Mouse (Mus musculus) left cerebral cortex, adult 18-20 months (tissue): ENCODE measurements around the gene BC107364. TPM values are rescaled to one million over a fixed set of nuclear protein-coding genes. Genes with fewer than 3 reads are reported as not detected.
A peak's percentile ranks its signal among the peaks of the same experiment; 100 is the strongest.
"Not testable (repeated sequence)": the region's sequence is repeated elsewhere in the genome, so short reads cannot be mapped to it uniquely, and the experiment has no call there.

Source experiments
- DNase-seq, 2 experiments: peaks; one replicate each; pipeline ENCODE4 v3.0.0; 2021 to 2022; ENCODE audit warnings: low spot score in 2 of 2, mixed read lengths in 1 of 2
- long read RNA-seq, 2 experiments: library from polyadenylated mRNA; stranded (forward); transcript quantifications; one replicate each; pipeline ENCODE4 v2.0.0; 2021
- total RNA-seq, 2 experiments: library from RNA; stranded (reverse); gene quantifications; 2 replicates each; pipeline ENCODE4 v1.2.3; 2021

Gene BC107364
- total RNA-seq, result not detected
- long read RNA-seq, experiment 1, result 0 reads
- long read RNA-seq, experiment 2, result 0 reads

- not testable (repeated sequence) for DNase-seq
These were observed at the start of gene BC107364 for GRCm38 (mm10) chr3:96452262-96452661. BC107364 (minus strand) TSS chr3:96452306.

- peak; percentile 84 to 85 for DNase-seq
These were observed 49.4 kb upstream of the BC107364 start for GRCm38 (mm10) chr3:96501391-96502115.

- peak; percentile 86 to 91 for DNase-seq
These were observed 48.7 kb upstream of the BC107364 start for GRCm38 (mm10) chr3:96500691-96501265.

GRCm38 (mm10) chr3:96500289-96500621 is 48.1 kb upstream of the BC107364 start:
- DNase-seq, result peak; percentile 93 to 95

GRCm38 (mm10) chr3:96499481-96500288 is 47.6 kb upstream of the BC107364 start:
- peak; percentile 79 to 84 for DNase-seq

GRCm38 (mm10) chr3:96498476-96499245 is 46.6 kb upstream of the BC107364 start:
- DNase-seq, result no peak

- peak; percentile 83 to 86 for DNase-seq
These were observed 45.4 kb upstream of the BC107364 start for GRCm38 (mm10) chr3:96497451-96498028.

GRCm38 (mm10) chr3:96496620-96497275 is 44.6 kb upstream of the BC107364 start:
- not testable (repeated sequence) for DNase-seq

GRCm38 (mm10) chr3:96496216-96496615 is 44.1 kb upstream of the BC107364 start:
- DNase-seq, result no peak

- DNase-seq, result no peak
These were observed 43.5 kb upstream of the BC107364 start for GRCm38 (mm10) chr3:96495490-96496210.

- no peak for DNase-seq
These were observed 42.8 kb upstream of the BC107364 start for GRCm38 (mm10) chr3:96494912-96495311.

GRCm38 (mm10) chr3:96494456-96494855 is 42.4 kb upstream of the BC107364 start:
- not testable (repeated sequence) for DNase-seq

- DNase-seq, result not testable (repeated sequence)
These were observed 37.5 kb upstream of the BC107364 start for GRCm38 (mm10) chr3:96489636-96490035.

- DNase-seq, result not testable (repeated sequence)
These were observed 37.0 kb upstream of the BC107364 start for GRCm38 (mm10) chr3:96488907-96489629.

GRCm38 (mm10) chr3:96488290-96488906 is 36.3 kb upstream of the BC107364 start:
- not testable (repeated sequence) for DNase-seq

- DNase-seq, result no peak
These were observed 35.6 kb upstream of the BC107364 start for GRCm38 (mm10) chr3:96487596-96488289.

GRCm38 (mm10) chr3:96486828-96487559 is 34.9 kb upstream of the BC107364 start:
- not testable (repeated sequence) for DNase-seq
